Mouse (Mus musculus): ENCODE results near the gene Bcl2a1b. TPM values are rescaled to one million over a fixed set of nuclear protein-coding genes. Genes with fewer than 3 reads are reported as not detected.
"Not testable (repeated sequence)": the region's sequence is repeated elsewhere in the genome, so short reads cannot be mapped to it uniquely, and the experiment has no call there.

The Bcl2a1b gene
- polyA plus RNA-seq (2016; fragmentation: Nextera tagmentation; extraction: Ambion mirVana) = 0.47 TPM in 1 of 2 replicates, not detected in the other

DNA sequence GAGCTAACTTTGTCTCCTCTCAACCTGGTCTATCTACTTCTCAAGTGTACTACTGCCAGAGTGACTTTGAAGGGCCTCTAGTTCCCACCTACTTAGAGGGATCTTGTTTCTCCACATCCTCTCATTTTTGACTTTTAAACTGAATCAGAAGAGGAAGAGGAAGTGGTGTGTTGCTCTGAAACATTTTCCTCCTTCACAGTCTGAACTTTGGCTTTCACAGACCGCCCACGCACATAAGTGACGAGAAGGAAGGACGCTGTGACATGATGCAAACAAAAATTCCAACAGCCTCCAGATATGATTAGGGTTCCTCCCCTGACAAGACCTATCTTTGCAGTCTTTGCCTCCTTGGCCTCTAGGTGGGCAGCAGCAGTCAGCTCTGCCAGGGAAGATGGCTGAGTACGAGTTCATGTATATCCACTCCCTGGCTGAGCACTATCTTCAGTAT, at the start of gene Bcl2a1b, which contains the start of gene Gm29094:
Gene Bcl2a1b (plus strand): TSS at position 241 of the 448 bp plus-strand sequence.
Gene Gm29094 (plus strand): TSS at position 411 of the 448 bp plus-strand sequence.
- WGBS = 94% methylated on average over 5 of the region's 5 CpGs
- not testable (repeated sequence) for ATAC-seq (ENCODE audit: low FRiP score, low read depth); H3K9ac ChIP-seq (replicated peaks)

DNA sequence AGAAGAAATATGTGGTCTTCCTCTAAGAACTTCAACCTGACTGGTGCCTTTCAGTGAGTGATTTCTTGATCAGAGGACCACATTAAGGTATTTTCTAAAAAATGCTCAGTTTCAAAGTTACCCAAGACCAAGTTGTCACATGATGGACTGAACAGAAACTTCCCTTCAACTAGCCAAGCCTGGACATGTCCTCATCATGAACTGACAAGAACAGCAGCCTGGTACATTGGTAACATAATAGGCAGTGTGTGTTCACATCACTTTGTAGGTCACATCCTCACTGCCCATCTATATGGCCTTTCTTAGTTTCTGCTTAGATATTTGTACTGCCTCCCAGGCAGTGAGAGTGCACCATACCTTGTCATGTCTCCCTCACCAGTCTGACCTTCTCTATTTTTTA, 26.5 kb upstream of the Bcl2a1b start:
- not testable (repeated sequence) for H3K27me3 ChIP-seq; H3K9ac ChIP-seq (replicated peaks); H3K9me3 ChIP-seq; H3K4me2 ChIP-seq (replicated peaks); H3K27ac ChIP-seq (replicated peaks); H3K4me3 ChIP-seq; ATAC-seq (ENCODE audit: low FRiP score, low read depth); H3K4me1 ChIP-seq; H3K36me3 ChIP-seq

More for the DNA sequence above, at the start of gene Bcl2a1b, which contains the start of gene Gm29094:
- H3K4me3 ChIP-seq; H3K27me3 ChIP-seq; H3K27ac ChIP-seq (replicated peaks); H3K4me1 ChIP-seq; H3K9me3 ChIP-seq; H3K36me3 ChIP-seq; H3K4me2 ChIP-seq (replicated peaks): not testable (repeated sequence)

DNA sequence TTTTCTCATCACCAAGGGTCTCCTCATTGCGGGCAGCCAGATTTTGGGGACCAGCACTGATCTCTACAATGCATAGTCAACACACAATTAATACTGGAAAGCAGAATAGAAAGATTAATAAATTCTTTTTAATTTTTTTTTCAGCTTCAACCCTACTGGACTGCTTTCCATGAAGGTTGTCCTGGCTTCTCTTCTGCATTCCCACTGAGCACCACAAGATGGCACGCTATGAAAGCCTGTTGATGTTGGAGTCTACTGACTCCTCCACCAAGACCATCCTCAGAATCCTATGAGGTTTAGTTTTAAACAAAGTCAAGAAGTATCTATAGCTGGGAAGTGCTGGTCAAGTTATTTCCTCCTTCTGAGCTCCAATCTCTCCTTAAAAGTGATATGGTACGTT, 20.2 kb upstream of the Bcl2a1b start:
- not testable (repeated sequence) for H3K9me3 ChIP-seq; H3K4me2 ChIP-seq (replicated peaks); H3K27me3 ChIP-seq; H3K27ac ChIP-seq (replicated peaks); H3K4me1 ChIP-seq; H3K36me3 ChIP-seq; ATAC-seq (ENCODE audit: low FRiP score, low read depth); H3K4me3 ChIP-seq; H3K9ac ChIP-seq (replicated peaks)
- 46% methylated on average over 2 of the region's 3 CpGs for WGBS

DNA sequence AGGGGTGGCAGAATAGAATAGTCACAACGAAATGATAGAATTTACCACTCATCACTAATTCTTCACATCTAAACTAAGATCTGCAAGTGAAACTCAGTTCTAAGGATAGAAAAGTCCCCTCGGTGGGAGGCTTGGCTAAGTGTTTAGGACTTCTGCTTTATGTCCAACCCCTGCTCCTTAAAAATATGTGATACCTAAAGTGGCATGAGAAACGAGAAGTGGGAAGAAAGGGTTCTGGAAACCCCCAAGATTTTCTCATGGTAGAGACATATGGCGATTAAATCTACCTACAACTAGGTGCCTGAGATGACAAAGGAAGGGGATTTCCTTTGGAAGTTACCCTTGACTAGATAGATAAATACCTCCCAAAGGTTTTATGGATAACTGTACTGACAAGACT, 19.5 kb upstream of the Bcl2a1b start:
- H3K27ac ChIP-seq (replicated peaks); H3K9ac ChIP-seq (replicated peaks); H3K4me2 ChIP-seq (replicated peaks); H3K36me3 ChIP-seq; H3K9me3 ChIP-seq; H3K27me3 ChIP-seq; ATAC-seq (ENCODE audit: low FRiP score, low read depth); H3K4me3 ChIP-seq; H3K4me1 ChIP-seq: not testable (repeated sequence)
- WGBS = 79% methylated on average over 4 of the region's 4 CpGs

DNA sequence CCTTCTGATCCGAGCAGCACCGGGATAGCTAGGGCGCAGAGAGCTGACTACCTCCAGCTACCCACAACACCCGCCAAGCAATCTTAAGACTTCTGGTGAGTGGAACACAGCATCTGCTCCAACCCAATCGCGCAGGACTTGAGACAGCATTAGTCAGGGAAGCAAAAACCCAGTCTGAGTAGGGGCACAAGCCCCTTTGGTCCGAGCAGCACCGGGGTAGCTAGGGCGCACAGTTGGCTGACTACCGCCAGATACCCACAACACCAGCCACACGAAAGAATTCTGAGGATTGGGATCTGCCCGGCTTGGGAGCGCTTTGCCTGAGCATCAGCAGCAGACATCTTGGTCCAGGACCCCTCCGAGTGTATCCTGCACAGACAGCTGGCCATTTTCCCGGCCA, 12.0 kb upstream of the Bcl2a1b start:
- H3K9ac ChIP-seq (replicated peaks) = not testable (repeated sequence)
- 83% methylated on average over 15 of the region's 15 CpGs for WGBS

DNA sequence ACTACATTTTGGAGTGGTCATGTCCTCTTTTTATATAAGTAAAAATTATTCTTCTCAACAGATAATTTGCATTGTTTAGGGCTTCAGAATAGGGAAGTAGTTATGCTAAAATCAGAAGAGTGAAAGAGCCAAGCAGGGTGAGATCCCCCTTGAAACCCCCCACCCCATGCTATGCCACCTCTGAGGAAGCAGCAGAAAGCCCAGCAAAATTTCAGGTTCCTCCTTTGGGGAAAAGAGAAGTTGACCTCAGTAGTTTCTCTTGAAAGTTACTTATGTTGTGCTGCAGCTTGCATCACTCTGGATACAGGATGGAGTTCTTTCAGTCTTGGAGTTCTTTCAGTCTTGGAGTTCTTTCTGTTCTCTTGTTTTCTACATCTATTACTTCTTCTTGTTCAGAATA, 3.5 kb upstream of the Bcl2a1b start:
- not testable (repeated sequence) for H3K27ac ChIP-seq (replicated peaks); H3K27me3 ChIP-seq; H3K9ac ChIP-seq (replicated peaks); ATAC-seq (ENCODE audit: low FRiP score, low read depth); H3K4me3 ChIP-seq; H3K9me3 ChIP-seq; H3K36me3 ChIP-seq; H3K4me2 ChIP-seq (replicated peaks); H3K4me1 ChIP-seq

More for the DNA sequence above, 12.0 kb upstream of the Bcl2a1b start:
- H3K27ac ChIP-seq (replicated peaks); H3K4me3 ChIP-seq; H3K4me2 ChIP-seq (replicated peaks); ATAC-seq (ENCODE audit: low FRiP score, low read depth); H3K9me3 ChIP-seq; H3K36me3 ChIP-seq; H3K27me3 ChIP-seq; H3K4me1 ChIP-seq: not testable (repeated sequence)

DNA sequence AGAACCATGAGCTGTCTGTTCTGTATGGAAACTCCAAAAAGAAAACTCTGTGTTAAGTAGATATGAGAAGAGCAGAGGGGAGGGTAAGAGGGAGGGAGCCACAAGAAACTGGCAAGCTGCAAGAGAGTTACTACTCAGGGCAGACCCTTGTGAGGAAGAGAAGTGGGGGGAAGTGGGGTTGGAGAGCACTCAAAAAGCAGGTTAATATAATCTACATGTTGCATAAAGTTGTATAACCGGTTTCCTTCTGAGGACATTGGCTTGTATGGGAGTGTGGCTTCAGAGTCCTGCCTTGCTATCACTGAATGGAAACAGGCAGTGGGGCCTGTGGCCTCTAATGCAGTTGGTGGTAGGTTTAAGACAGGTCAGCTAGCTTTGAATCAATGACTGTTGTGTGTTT, 1.5 kb upstream of the Bcl2a1b start:
- not testable (repeated sequence) for H3K27me3 ChIP-seq; ATAC-seq (ENCODE audit: low FRiP score, low read depth)

DNA sequence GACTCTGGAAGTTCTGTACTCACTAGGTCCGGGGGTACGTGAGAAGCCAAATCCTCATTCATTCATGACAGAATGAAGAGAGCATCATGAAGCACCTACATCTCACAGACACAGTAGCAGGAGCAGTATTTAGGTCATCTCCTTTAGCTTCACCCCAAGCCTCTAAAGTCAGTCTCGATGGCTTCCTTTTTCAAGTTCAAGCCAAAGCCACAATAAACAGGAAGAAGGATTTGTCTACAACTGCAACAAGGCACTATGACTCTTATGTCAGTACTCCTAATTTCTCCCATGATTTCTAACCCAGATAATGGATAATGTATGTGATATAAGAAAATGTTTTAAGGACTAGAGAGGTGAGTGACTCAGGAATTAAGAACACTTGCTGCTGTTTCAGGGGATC, 660 bp upstream of the Bcl2a1b start:
- ATAC-seq (ENCODE audit: low FRiP score, low read depth); H3K27me3 ChIP-seq; H3K27ac ChIP-seq (replicated peaks); H3K4me1 ChIP-seq; H3K36me3 ChIP-seq; H3K4me2 ChIP-seq (replicated peaks); H3K9me3 ChIP-seq; H3K9ac ChIP-seq (replicated peaks); H3K4me3 ChIP-seq: not testable (repeated sequence)
- 92% methylated on average over 3 of the region's 3 CpGs for WGBS

More for the DNA sequence above, 1.5 kb upstream of the Bcl2a1b start:
- 100% methylated on average over 1 of the region's 1 CpGs for WGBS
- not testable (repeated sequence) for H3K4me1 ChIP-seq; H3K9me3 ChIP-seq; H3K27ac ChIP-seq (replicated peaks); H3K36me3 ChIP-seq; H3K4me3 ChIP-seq; H3K9ac ChIP-seq (replicated peaks); H3K4me2 ChIP-seq (replicated peaks)

DNA sequence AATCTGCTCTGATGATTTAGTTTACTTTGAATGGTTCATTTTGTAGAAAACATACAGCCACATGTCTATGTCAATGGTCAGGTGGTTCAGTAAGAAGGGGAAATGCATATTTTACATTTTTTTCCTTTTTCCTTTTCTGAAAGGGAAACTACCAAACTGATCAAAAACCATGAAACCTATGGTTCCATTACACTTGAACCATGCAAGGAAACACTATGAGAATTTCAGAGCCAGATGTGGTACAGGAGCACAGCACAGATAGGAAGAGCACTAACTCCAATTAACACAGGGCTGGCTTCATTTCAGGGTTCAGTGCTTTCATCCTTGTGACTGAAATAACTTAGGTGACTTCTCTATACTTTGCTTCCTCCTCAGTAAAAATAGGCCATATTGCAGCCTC, 3.2 kb downstream of the Bcl2a1b start:
- H3K27ac ChIP-seq (replicated peaks); H3K4me1 ChIP-seq; H3K9ac ChIP-seq (replicated peaks); H3K9me3 ChIP-seq; H3K4me2 ChIP-seq (replicated peaks); ATAC-seq (ENCODE audit: low FRiP score, low read depth); H3K36me3 ChIP-seq; H3K27me3 ChIP-seq; H3K4me3 ChIP-seq: not testable (repeated sequence)

DNA sequence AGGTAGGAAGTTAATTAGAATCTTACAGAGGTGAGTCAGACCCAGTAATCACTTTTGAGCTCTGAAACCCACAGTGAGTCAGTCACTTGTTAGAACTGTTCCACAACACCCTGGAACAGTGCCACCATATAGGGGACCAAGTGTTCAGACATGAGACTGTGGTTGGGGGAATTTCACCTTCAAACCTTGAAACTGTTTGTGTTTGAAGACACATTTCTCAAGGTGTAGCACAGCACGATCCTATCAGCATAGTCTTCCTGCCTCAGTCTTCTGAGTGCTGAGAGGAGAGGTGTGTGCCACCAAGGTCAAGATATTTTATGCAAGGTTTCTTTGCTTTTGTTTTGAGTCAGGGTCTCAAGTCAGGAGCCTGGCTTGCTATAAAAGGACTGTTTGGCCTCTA, 9.9 kb downstream of the Bcl2a1b start:
- not testable (repeated sequence) for H3K9me3 ChIP-seq; ATAC-seq (ENCODE audit: low FRiP score, low read depth); H3K27me3 ChIP-seq; H3K27ac ChIP-seq (replicated peaks); H3K4me2 ChIP-seq (replicated peaks); H3K4me1 ChIP-seq; H3K4me3 ChIP-seq; H3K36me3 ChIP-seq; H3K9ac ChIP-seq (replicated peaks)
- WGBS = 83% methylated on average over 1 of the region's 1 CpGs

DNA sequence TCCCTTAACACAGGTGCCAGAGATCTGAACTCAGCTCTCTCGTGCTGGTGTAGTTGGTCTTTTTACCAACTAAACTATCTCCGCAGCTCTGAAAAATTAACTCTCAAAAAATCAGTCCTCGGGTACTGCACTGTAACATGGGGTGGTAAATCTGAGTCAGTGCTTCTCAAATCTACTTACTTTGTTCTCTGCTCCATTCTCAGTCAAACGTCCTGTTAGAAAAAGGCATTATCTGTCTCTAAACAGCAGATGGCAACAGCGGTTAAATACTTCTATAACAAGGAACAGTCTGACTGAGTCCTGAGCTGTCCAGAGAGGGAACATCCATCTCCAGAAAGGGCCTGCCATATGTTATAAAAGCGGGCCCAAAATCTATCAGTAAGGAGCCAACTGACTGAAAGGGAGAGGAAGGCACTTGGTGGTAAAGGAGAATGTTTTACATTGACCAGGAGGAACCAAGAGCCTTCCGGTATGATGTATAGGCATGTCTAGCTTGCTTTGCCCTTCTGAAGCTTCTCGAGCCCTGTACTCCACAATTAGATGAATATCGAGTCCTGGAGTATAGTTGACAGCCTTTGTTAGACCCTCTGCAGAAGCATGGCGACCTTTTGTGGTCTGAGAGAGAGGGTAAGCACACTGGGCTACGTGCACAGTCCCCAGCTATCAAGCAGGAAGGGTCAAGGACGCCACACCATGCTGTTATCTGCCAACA, 11.5 kb downstream of the Bcl2a1b start, which contains the start of gene Mthfs:
Gene Mthfs (plus strand): TSS at position 324 of the 712 bp plus-strand sequence.
- WGBS = 32% methylated on average over 9 of the region's 12 CpGs
- H3K9ac ChIP-seq (replicated peaks) = not testable (repeated sequence)

DNA sequence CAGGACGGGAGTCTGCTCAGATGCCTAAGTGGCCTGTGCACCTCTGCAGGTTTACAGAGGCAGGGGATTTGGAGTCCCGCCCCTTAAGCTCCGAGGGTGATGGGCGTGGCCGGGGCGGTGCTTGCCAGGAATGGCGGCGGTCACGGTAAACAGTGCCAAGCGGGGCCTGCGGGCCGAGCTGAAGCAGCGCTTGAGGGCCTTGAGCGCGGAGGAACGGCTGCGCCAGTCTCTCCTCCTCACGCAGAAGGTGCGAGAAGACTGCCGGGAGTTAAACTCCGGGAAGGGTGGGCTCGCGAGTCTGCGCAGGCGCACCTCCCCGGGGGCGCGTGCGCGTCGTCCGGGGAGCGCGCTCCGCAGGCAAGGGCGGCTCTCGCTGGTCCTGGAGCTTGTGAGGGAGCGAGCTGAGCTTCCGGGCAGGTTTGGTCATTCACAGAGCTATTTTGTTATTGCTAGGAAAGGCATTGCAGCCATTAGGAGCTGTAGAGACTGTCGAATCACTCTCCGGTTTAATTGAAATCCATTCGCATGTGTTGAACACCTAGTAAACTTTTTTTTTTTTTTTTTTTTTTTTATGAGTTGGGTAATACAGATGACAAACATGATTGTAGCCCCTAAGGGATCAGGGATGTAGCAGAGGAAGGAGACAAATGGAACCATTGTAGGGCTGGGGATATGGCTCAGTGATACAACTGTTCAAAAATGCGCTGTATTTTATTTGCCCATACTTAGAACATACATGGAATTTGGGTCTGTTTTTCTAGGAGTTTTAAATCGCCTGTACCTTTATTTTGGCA, 12.3 kb downstream of the Bcl2a1b start:
- H3K9me3 ChIP-seq; H3K36me3 ChIP-seq; H3K4me1 ChIP-seq; H3K27me3 ChIP-seq; H3K9ac ChIP-seq (replicated peaks): not testable (repeated sequence)
- ATAC-seq (ENCODE audit: low FRiP score, low read depth) = peak; percentile 95
- H3K4me3 ChIP-seq = peak overlapping the region; percentile 35
- WGBS = 8% methylated on average over 9 of the region's 44 CpGs
- H3K4me2 ChIP-seq (replicated peaks) = peak overlapping the region; percentile 41
- H3K27ac ChIP-seq (replicated peaks) = peak overlapping the region; percentile 70; the same call in 1 of the 2 replicates

More for the DNA sequence above, 11.5 kb downstream of the Bcl2a1b start, which contains the start of gene Mthfs:
- H3K4me2 ChIP-seq (replicated peaks) = peak within 1 kb of the TSS; percentile 46
- ATAC-seq (ENCODE audit: low FRiP score, low read depth) = peak; percentile 55
- H3K4me1 ChIP-seq, H3K36me3 ChIP-seq, H3K27me3 ChIP-seq, H3K9me3 ChIP-seq: not testable (repeated sequence)
- H3K27ac ChIP-seq (replicated peaks) = peak within 1 kb of the TSS; percentile 70
- peak within 1 kb of the TSS; percentile 35 for H3K4me3 ChIP-seq

All from midbrain, embryonic 12.5 days (tissue).